Mouse (Mus musculus): ENCODE measurements at regions not wholly inside any gene's neighbourhood (a gene's known extent, or its start where the extent isn't known, plus 50 kb on each side); places are given as distances from the start of the nearest gene placed in this dataset.
"Not testable (repeated sequence)": the region's sequence is repeated elsewhere in the genome, so short reads cannot be mapped to it uniquely, and the experiment has no call there.

DNA sequence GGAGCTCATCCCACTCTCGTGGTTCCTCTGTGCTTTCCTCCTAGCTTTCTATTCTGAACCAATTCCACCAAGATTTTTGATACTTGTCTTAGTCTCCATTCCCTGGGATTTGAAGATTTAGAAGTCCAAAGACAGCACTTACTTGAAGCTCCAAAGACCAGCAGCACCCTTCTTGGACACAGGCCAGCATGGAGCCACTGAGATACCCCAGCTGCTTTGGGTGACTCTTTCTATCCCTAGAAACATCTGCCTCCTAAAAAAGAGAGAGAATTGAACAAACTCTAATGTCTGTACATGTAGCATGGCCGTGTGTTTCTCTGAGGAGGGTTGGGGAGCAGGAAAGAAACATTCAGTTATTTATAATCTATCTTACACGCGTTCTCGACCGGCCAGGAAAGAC, 235.5 kb downstream of the Snx19 start:
- DNase-seq: peak; percentile 58

DNA sequence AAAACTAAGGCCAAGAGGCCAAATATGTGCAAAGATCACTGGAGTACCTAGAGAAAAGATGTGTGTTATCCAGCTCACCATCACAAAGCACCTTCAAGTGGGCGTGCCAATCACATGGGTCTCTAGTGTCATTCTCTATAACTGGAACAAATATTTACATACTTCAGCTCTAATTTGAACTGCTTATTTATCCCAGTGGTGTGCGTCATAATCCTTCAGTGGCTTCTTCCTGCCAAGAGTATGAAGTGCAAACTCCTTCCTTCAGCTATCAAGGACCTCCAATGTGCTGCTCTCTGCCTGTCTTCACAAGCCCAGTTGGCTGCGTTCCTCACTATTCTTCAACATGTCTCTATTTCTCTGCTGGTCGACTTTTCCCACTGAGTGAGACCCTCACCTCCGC, 227.1 kb downstream of the Snx19 start:
- peak; percentile 46 for DNase-seq

DNA sequence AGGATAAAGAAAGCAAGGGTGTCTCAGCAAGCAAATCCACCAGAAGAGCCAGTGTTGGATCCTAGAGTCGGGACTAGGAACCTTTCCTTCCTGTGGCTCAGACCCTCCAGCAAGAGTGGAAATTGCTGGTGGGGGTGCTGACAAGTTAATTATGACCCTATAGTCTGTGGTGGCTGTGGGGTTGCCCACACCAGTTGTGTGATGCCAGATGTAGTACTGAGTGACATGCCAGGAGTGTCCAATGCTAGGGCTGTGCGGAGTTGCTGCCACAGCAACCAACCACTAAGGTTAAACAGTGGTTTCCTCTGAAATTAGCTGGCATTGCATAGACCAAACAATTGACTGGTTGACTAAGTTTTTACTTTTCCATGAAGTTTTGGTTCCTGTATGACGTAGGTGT, 226.3 kb downstream of the Snx19 start:
- DNase-seq: no peak

DNA sequence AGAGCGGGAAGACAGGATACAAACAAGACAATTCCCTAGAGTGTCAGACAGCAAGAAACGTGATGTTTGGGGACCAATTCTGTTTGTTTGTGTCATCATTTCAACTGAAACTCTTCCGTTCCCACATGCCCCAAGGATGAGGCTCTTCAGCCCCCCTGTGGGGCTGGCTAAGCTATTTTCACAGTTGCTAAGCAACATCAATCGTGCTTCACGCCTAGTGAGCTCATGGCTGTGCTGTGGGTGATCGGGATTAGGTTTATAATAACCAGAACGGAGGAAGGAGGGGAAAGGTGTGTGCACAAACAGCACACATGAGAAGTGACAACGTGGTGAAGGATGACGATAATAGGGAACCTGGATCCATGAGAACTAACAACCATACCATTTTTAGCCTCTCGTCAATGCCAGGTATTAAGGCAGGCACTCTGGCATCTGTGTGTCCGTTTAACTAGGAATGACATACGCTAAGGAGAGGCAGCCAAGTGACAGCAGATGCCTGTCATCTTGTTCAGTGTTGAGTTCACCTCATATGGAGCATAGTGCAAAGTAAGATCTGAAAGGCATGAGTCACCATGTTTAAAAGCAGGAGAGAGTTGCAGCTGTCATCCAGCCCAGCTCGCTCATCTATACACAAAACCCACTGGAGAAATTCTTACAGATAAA, 222.6 kb downstream of the Snx19 start:
- DNase-seq: no peak

DNA sequence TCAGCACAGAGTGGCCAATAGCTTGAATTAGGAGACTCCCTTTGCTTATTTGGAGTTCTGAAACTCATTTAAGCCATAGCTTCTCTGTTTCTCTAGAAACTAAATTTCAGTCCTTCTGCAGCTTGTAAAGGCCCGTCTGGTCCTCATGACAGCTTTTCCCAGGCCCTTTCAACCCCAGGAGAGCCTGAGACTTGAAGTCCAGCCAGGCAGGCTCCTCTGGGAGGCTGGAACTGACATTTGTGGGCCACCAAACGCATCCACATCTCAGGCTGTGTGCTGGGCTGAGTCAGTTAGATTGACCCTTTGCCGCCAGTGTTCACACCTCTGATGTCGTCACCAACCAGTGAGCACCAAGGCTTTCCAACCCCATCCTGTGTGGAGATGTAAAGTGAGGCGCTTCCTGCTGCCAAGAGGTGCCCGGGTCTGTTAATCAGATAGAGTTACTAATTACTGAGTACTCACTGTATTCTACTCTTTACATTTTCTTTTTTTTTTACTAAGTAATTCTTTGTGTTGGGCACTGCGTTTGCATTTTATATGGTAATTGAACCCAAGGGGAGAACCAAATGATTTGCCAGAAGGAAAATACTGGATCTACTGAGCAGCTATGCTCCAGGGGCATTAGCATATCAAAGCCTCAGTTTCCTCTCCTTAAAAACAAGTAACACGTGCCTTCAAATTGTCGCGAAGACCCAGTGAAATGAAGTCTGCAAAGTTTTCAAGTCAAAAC, 207.0 kb downstream of the Snx19 start:
- no peak for DNase-seq

DNA sequence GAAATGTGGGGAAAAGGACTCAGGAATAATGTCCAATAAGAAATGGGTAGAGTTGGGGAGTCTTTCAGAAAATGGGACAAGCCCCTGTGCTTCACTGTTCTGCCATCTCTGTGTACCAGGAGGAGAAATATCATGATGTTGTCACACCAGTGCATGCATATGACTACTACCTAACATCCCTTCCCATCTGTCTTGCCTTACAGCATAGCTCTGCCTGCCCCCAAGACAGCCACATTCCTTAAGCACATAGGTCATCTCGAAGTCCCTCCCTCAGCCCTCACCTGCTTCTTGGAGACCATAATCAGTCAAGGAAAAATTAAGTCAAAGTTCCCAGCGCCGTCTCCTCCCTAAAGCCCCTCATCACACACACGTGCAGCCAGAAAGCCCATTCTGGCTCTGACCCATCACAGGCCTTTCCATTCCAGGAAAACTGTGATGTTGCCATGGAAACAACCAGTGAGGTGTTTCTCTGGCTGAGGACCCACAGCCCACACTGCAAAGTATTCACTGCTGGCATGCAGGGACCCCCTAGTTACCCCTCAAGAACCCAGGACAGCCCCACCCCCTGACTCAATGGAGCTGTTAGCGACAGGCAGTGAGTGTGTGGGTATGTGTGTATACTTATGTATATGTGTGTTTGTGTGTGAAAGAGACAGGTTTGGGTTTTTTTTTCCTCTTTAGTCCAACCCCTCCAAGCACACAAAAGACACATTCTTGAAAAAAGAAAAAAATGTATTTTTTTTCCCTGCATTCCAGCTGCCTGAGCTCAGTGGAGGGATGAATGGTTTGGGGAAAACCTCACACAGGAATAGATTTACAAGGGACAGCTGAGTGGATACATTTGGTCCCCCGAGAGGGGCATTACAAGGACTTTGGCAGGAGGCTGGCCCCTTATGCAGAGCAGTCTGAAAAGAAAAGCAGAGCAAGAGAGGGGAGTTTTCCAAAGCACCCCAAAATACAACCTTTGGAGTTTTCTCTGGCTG, 205.5 kb downstream of the Snx19 start:
- no peak for DNase-seq

DNA sequence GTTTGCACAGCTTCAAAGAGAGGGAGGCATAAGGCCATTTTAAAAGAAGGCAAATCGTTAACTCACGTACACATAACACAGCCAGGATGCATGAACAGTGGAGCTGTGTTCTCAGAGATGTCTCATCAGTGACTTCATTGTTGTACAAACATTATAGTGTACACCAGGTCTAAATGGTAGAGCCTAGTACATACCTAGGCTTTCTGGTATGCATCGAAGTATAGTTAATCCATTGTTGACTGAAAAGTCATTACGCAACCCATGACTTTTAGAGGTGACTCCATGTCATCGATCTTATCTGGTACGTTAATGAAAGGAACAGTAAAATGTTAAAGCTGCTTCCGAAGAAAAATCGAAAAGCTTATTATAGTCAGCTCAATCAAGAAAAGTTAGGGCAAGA, 198.7 kb downstream of the Snx19 start:
- DNase-seq: no peak

DNA sequence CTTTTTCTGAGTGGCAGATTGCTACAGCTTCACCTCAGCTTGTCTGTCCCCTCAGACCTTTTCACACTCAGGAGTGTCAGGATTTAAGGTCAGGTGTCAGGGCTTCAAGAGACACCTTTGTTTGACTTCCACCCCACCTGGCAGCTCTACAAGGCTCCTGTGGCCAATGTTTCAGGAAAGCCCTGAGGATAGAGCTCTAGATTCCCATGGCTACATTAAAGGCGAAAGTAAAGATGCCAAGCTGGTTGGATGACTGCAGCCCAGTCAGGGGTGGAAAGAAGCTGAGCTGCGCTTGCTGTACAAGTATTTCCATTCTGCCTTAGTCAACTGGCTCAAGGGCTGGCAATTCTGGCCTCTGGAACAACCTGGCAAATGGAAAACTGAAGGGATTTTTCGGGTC, 198.2 kb downstream of the Snx19 start:
- no peak for DNase-seq

DNA sequence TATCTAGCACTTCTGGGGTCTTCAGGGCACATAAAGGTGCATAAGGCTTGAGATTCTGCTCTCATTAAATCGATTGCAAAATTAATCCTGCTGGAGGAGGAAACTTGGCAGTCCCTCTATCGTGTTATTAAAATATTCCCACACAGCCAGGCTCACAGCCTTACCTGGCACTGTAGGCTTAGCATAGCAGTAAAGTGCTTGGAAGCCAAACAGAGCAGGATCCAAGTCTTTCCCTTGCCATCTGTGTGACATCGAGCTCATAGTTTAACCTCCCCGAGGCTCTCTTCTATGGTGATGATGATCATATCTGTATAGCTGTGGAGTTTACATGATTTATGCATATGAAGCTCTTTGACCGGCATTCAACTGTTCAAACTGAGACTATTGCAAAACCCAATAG, 197.6 kb downstream of the Snx19 start:
- no peak for DNase-seq

DNA sequence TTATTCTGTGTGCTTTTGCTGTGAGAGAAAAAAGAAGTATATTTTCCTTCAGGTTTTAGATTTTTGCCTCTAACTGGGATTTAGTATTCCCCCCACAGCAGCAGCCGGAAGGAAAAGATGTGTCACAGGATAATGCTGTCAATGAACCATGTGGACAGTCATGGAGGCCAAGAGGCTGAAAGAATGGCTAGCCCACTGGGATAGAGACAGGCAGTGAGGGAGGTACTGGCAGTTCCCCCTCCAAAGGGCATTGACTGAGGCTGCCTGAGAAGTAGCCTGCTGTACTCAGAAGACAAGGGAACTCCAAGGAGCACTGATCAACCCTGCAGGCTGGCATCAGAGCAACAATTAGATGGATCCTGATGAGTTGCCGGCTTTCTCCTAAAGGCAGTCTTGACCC, 192.4 kb downstream of the Snx19 start:
- DNase-seq: no peak

DNA sequence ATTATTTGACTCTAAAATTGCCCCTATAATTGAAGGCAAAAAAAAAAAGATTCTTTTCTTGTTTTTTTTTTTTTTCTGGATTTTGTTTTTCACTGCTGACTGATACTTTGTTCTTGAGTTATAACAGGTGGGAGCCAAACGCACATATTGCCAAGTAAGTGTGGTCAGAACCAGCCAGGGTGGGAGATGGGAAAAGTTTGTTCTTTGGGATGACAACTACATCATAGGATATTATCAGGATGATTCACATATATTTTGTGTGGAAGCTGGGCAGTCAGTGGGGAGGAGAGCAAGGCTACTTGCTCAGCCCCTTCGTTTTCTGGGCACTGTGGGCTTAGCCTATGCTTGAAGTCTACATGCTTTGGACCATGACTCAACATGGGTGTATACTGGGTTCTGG, 191.3 kb downstream of the Snx19 start:
- no peak for DNase-seq

DNA sequence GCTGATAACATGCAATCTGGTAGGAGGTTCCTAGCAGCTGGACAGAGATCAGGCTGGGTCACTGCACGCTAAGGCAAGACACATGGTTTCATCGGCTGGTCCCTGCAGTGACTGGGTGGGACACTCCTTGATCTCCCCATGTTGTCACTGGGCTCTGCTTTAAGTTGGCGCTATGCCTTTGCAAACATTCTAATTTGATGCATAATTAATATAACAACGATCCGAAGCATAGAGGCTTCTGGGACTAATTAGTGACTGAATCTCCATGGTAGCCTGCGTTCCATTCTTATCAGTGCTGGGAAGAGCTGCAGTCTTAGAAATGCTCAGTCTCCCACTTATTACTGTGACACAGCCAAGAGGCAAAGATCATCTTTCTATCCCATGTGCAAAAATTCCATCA, 186.8 kb downstream of the Snx19 start:
- DNase-seq: no peak

DNA sequence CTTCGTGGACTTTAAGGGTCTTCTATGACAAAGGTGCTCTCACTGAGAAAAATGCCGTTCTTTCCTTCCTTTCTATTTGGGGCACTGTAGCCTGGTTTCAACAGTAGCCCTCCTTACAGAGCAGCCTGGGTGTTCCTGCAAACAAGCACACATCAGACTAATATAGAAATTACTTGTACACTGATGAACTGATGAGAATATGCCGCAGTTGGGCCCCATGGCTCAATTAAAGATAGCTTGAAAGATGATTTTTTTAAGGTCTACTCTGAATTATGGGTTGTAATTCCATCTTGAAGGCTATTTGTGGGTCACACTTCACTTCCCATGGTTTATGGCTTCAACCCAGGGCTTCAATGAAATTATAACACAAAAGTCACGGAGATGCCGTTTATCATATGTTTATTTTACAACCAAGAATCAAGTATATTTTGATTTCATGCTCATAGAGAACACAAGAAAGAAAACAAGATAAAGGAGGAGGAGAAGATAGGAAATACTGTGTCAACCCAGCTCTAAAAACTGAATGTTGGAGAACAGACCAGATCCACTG, 186.2 kb downstream of the Snx19 start:
- no peak for DNase-seq

DNA sequence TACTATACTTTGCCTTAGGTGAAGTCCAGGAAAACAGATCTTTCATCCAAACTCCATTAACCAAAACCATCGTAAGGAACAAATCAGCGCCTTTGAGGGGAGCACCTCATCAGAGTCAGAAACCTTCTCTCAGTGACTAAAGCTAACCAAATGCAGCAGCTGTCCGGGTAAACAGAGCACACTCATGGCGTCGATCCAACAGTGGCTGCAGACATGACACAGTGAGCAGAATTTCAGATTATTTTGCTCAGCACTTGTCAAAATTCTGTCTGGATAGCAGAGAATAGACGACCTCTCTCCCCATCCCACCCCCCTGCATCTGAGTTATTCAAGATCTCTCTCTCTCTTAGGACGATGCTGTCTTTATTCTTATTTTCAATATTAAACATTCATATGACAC, 183.4 kb downstream of the Snx19 start:
- peak; percentile 17 for DNase-seq

DNA sequence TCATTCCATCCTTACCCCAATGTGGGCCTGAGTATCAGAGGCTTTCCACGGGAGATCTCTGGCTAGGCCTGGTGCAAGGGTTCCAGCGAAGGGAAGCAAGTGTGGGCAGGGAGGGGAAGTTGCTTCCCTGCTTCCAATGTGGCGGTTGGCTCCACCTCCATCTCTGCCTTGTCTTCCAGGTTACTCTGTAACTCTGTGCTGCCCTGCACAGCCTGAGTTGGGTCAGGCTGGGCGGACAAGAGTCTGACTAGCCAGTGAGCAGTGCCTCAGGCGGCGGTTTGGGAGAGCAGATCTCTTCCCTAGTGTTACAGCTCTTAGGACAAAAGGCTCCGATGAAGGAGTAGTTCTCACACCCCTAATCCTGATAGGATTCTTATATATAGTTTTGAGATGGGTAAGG, 172.8 kb downstream of the Snx19 start:
- DNase-seq: no peak

DNA sequence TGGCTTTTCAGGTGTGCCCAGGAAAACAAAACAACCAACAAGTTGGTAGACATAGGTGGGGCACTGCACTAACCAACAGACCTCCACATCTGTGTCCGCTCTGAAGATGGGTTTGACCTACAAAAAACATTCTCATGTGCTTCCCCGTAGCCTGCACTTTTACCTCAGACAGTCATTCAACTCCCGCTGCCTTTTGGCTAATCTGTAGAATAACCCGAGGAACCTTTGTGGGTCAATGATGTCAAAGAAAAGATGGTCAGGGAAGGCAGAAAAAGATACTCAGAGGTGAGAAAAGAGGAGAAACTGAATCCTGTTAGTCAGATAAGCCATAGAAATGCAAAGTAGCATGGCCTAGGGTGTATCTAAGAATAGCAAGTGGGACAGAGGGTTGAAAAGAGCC, 170.8 kb downstream of the Snx19 start:
- DNase-seq: no peak

DNA sequence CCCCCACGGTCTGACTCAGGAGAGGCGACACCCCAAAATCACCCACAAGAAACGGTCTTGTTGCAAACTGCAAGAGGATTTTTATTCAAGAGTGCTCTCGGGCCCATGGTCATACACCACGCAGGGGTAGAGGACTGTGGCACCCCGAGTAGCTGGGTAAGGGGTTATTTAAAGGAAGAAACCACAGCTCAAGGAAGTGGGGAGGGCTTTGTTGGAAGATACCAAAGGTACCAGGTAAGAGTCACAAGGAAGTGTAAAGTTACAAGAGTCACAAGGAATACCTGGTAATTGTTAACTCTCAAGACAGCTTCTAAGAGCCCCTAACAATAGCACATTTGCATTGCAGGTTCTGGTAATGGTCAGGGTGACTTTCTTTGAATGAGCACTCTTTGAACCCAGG, 170.2 kb downstream of the Snx19 start:
- DNase-seq: not testable (repeated sequence)

DNA sequence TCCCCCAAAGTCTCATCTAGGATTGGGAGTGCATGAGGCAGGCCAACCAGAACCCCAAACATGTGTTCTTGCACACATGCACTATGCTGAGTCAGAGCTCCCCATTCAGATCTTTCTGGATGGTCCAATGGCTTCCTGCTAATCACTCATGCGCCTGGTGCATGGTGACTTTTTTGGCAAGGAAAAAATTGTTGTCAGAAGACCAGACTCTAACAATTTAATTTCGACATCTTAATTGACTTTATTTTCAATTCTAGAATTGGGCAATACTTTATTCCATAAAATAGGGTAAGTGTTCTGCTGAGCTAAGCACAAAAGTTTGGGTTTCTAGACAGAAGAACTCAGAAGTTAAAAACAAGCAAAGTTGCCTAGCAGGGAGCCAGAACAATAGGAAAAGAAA, 165.7 kb downstream of the Snx19 start:
- no peak for DNase-seq

DNA sequence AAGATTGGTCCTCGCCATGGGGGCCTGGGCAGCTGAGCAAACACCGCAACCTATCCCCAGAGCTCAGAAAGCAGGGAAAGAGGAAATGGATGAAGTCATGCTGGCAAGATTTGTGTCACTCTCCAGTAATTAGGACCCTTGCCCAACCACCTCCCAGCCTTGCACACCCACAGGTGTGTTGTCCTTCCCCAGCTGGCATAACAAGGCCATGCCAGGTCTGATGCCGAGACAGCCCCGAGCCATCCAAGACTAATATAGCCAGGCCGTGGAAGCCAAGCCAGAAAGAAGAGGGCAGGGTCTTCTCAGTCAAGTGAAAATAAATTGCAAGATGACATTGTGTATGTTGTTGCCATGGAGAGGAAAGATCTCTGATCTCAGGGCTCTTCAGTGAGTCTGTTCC, 164.3 kb downstream of the Snx19 start:
- DNase-seq: no peak

DNA sequence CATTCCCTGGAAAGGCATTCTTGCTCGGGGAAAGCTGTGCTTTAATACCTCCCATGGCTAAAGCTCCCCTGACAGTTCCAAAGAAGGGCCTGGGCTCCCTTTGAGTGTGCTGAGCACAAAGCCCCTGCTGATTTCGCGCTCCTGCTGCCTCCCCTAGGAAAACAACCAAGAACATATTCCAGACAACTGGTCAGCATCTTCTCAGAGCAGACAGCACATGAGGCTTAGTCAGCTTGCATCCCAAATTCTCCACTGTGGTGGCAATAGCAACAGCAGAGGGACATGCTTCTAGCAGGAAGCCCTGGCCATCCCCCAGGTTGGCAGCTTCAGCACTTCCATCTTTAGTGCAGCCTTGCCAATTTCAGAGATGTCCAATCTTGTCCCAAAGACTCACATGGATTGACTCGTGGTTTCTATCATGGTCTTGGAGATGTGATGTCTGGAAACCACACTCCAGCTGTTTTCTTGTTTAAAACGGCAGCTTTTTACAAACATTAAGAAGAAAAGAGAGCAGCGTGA, 163.8 kb downstream of the Snx19 start:
- DNase-seq: peak; percentile 46

DNA sequence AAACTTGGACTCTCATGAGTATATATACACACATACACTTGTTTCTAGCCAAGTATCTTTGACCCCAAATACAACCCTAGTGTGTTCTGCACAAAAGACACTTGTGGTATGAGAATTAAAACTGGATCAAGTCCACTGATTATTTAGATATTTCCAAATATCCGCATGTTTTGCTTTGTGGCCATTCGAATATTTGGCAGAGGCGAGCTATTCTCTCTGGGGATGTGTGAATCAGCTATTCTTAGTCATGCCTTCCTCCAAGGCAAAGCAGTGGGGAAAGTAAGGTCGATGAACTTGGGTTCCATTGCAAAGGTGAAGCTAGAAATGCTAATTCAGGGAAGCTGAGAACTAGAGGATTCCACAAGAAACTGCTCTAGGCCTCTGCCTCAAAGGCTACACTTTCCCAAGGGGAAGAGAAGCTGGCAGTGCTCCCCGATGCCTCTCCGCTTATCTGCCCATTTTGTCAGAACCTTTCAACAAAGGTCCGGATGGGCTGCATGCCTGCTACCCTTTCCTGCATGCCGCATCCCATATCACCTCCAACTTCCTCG, 154.4 kb downstream of the Snx19 start:
- no peak for DNase-seq

DNA sequence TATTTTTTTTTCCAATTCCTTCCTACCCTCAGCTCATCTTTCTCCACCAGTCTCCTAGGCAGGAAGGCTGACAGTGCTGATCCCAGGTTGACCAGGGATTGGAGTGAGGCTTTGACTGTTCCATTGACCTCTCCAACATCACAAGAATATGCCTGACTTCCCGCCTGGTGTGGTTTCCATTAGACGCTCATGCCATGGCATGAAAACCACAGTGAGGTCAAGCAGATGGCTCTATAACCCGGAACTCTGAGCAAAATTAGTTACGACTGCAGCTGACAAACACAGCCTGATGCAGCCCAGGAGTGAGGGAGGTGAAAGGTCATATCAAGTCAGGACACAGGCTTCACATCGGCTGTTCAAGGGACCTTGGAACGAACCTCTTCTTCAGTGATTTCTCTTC, 153.6 kb downstream of the Snx19 start:
- DNase-seq: no peak

DNA sequence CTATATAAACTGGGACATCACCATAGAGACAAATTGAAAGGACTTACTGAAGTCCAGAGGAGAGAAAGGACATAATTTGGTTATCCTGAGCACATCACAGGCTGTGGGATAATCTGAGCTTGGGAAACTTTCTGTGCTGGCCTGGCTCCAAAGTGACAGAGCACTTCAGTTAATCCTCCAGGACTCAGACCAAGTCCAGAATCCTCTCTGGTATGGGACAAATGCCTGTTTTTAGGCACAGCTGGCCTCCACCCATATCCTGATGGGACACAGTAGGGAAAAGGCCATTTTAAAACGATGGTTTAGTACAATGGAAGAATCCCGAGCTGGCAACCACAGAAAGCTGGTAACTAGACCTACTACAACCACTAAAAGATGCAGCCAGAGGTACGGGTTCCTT, 151.3 kb downstream of the Snx19 start:
- peak; percentile 29 for DNase-seq
